Mouse (Mus musculus): ENCODE results near the gene Rilp.

The Rilp gene

GRCm38 (mm10) chr11:75470675-75471074 is 39.2 kb upstream of the Rilp start:
- TF ChIP-seq GATA4 (IDR thresholded peaks at IDR 0.05; ENCODE audit: insufficient replicate concordance, low read length): no peak

- no peak for TF ChIP-seq GATA4 (IDR thresholded peaks at IDR 0.05; ENCODE audit: insufficient replicate concordance, low read length)
Measured at GRCm38 (mm10) chr11:75472469-75473081, 37.3 kb upstream of the Rilp start.

- TF ChIP-seq GATA4 (IDR thresholded peaks at IDR 0.05; ENCODE audit: insufficient replicate concordance, low read length): no peak
Measured at GRCm38 (mm10) chr11:75473376-75473775, 36.5 kb upstream of the Rilp start.

GRCm38 (mm10) chr11:75486192-75486591 is 23.7 kb upstream of the Rilp start:
- TF ChIP-seq GATA4 (IDR thresholded peaks at IDR 0.05; ENCODE audit: insufficient replicate concordance, low read length): no peak

GRCm38 (mm10) chr11:75486601-75487285 is 23.2 kb upstream of the Rilp start, which contains the start of gene Prpf8:
Gene Prpf8, plus strand, starts transcription at chr11:75486816.
- TF ChIP-seq GATA4 (IDR thresholded peaks at IDR 0.05; ENCODE audit: insufficient replicate concordance, low read length): no peak

- no peak for TF ChIP-seq GATA4 (IDR thresholded peaks at IDR 0.05; ENCODE audit: insufficient replicate concordance, low read length)
Measured at GRCm38 (mm10) chr11:75487496-75487895, 22.4 kb upstream of the Rilp start.

- no peak for TF ChIP-seq GATA4 (IDR thresholded peaks at IDR 0.05; ENCODE audit: insufficient replicate concordance, low read length)
Measured at GRCm38 (mm10) chr11:75494296-75495049, 15.4 kb upstream of the Rilp start.

- TF ChIP-seq GATA4 (IDR thresholded peaks at IDR 0.05; ENCODE audit: insufficient replicate concordance, low read length): no peak
Measured at GRCm38 (mm10) chr11:75498126-75498525, 11.8 kb upstream of the Rilp start.

GRCm38 (mm10) chr11:75508162-75508561 is 1.7 kb upstream of the Rilp start:
- no peak for TF ChIP-seq GATA4 (IDR thresholded peaks at IDR 0.05; ENCODE audit: insufficient replicate concordance, low read length)

- no peak for TF ChIP-seq GATA4 (IDR thresholded peaks at IDR 0.05; ENCODE audit: insufficient replicate concordance, low read length)
Measured at GRCm38 (mm10) chr11:75508904-75509303, 990 bp upstream of the Rilp start.

GRCm38 (mm10) chr11:75510627-75510993 is 716 bp downstream of the Rilp start:
- no peak for TF ChIP-seq GATA4 (IDR thresholded peaks at IDR 0.05; ENCODE audit: insufficient replicate concordance, low read length)

- no peak for TF ChIP-seq GATA4 (IDR thresholded peaks at IDR 0.05; ENCODE audit: insufficient replicate concordance, low read length)
Measured at GRCm38 (mm10) chr11:75511213-75511612, 1.3 kb downstream of the Rilp start.

GRCm38 (mm10) chr11:75512301-75513018 is 2.6 kb downstream of the Rilp start:
- TF ChIP-seq GATA4 (IDR thresholded peaks at IDR 0.05; ENCODE audit: insufficient replicate concordance, low read length): no peak

- TF ChIP-seq GATA4 (IDR thresholded peaks at IDR 0.05; ENCODE audit: insufficient replicate concordance, low read length): no peak
Measured at GRCm38 (mm10) chr11:75513336-75513735, 3.4 kb downstream of the Rilp start, which contains the start of gene Scarf1. Gene Scarf1, plus strand, starts transcription at chr11:75513540.

- no peak for TF ChIP-seq GATA4 (IDR thresholded peaks at IDR 0.05; ENCODE audit: insufficient replicate concordance, low read length)
Measured at GRCm38 (mm10) chr11:75515186-75515585, 5.3 kb downstream of the Rilp start.
